Mouse (Mus musculus) liver, postnatal 0 days (tissue): ENCODE measurements around the gene Gm20388. TPM values are rescaled to one million over a fixed set of nuclear protein-coding genes. Genes with fewer than 3 reads are reported as not detected.

Experiments used
- ATAC-seq: fragments of 200-750 bp; cut with Nextera tagmentation; 2 replicates; pipeline ENCODE4 v1.8.0; 2017; ENCODE audit warnings: mild to moderate bottlenecking, moderate library complexity
- DNase-seq: peaks from one replicate; pipeline ENCODE4 v3.0.0-alpha.2; 2016
- H3K27ac ChIP-seq: fragments of 300-500 bp; sonication (generic); 2 replicates; pipeline ENCODE4 v1.5.1; 2014; ENCODE audit warnings: antibody characterized with exemption, moderate library complexity, mild to moderate bottlenecking, low read depth
- H3K27me3 ChIP-seq: fragments of 300-500 bp; sonication (generic); 2 replicates; pipeline ENCODE4 v1.6.1; 2014; ENCODE audit warnings: low read length, control low read depth, mixed read lengths; ENCODE audit not compliant: insufficient read depth
- H3K36me3 ChIP-seq: fragments of 300-500 bp; sonication (generic); replicated peaks from 2 replicates; pipeline ENCODE4 v1.6.1; 2014; ENCODE audit warnings: mild to moderate bottlenecking, control low read depth, low read length, moderate library complexity, mixed read lengths; ENCODE audit not compliant: insufficient read depth
- H3K4me1 ChIP-seq: fragments of 300-500 bp; sonication (generic); 2 replicates; pipeline ENCODE4 v1.6.1; 2014; ENCODE audit warnings: antibody characterized with exemption, mild to moderate bottlenecking, control low read depth; ENCODE audit not compliant: insufficient read depth
- H3K4me2 ChIP-seq: fragments of 300-500 bp; sonication (generic); 2 replicates; pipeline ENCODE4 v1.6.1; 2014; ENCODE audit warnings: low read depth, mild to moderate bottlenecking, low read length, moderate library complexity, mixed read lengths
- H3K4me3 ChIP-seq: fragments of 300-500 bp; sonication (generic); 2 replicates; pipeline ENCODE4 v1.5.1; 2014; ENCODE audit warnings: low read depth, low read length
- H3K9ac ChIP-seq: fragments of 300-500 bp; sonication (generic); replicated peaks from 2 replicates; pipeline ENCODE4 v1.6.1; 2014; ENCODE audit warnings: mild to moderate bottlenecking, moderate library complexity
- H3K9me3 ChIP-seq: fragments of 300-500 bp; sonication (generic); 2 replicates; pipeline ENCODE4 v1.6.1; 2016; ENCODE audit warnings: mild to moderate bottlenecking, control low read depth, low read length, mixed read lengths
- CTCF ChIP-seq: sonication (generic); IDR thresholded peaks from 2 replicates; pipeline ENCODE4 v1.5.1; 2016; ENCODE audit warnings: antibody characterized with exemption, low read depth
- EP300 ChIP-seq: IDR thresholded peaks from 2 replicates; pipeline ENCODE4 v1.6.1; 2016; ENCODE audit warnings: antibody characterized with exemption, low read depth, mild to moderate bottlenecking
- WGBS: fragments of 180-500 bp; shearing (Covaris S2); extraction: QIAGEN DNeasy Blood & Tissue Kit; methylation state at CpG from one replicate; pipeline ENCODE4 v1.1.7; 2014; ENCODE audit not compliant: insufficient replicate concordance; 5-methylcytosine and 5-hydroxymethylcytosine counted together
- polyA plus RNA-seq: library from polyadenylated mRNA; unstranded; fragments of >200 nt; fragmentation: Nextera tagmentation; extraction: Ambion mirVana; gene quantifications from 2 replicates; pipeline ENCODE4 v1.2.1, GENCODE M21; 2015

Gm20388 gene
- polyA plus RNA-seq, 1 experiment from 2014 or later, result not detected

DNA sequence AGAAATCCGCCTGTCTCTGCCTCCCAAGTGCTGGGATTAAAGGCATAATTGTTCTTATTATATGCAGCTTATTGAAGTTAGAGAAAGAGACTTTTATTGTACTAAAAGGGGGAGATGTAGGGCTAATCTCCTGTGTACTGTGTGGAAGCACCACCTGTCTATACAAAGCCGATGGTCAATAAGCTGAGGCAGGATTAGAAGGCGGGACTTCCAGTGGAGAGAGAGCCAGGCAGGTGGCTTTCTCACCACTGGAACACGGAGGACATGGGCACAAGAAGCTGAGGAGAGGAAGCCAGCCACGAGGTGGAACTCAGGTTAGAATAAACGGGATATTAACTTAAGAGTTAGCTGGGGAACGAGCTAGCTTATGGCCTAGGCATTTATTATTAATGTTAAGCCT is 3152.1 kb downstream of the Gm20388 start, which contains the start of gene Spg7:
Gene Spg7 (plus strand): TSS at position 222 of the 400 bp plus-strand sequence.
- H3K27me3 ChIP-seq, result no peaks in the 10 kb centered on the region
- no peak within 1 kb of the TSS for H3K27ac ChIP-seq
- WGBS, result 77% methylated on average over 7 of the region's 7 CpGs
- DNase-seq (no peak), ATAC-seq (no peak)
- H3K9me3 ChIP-seq, result no peaks in the 10 kb centered on the region
- no peak within 1 kb of the TSS for H3K4me2 ChIP-seq
- H3K36me3 ChIP-seq, result no peaks in the 10 kb centered on the region
- peaks cover 20% of the 10 kb centered on the region for H3K4me1 ChIP-seq
- H3K9ac ChIP-seq, result no peak within 1 kb of the TSS
- H3K4me3 ChIP-seq, result no peak within 1 kb of the TSS
- TF ChIP-seq EP300 (no peak), CTCF (no peak)

GRCm38 (mm10) chr8:123064072-123064471 is 3153.4 kb downstream of the Gm20388 start:
- H3K4me1 ChIP-seq, result peaks cover 20% of the 10 kb centered on the region
- TF ChIP-seq CTCF (no peak), EP300 (no peak)
- no peaks in the 10 kb centered on the region for H3K27me3 ChIP-seq
- peak overlapping the region; percentile 92 for H3K4me2 ChIP-seq
- DNase-seq (no peak), ATAC-seq (no peak)
- peak overlapping the region; percentile 96 for H3K9ac ChIP-seq
- 82% methylated on average over 4 of the region's 4 CpGs for WGBS
- H3K27ac ChIP-seq, result no peak overlapping the region
- H3K4me3 ChIP-seq, result peak overlapping the region; percentile 98
- H3K36me3 ChIP-seq, result no peaks in the 10 kb centered on the region; the same call in 1 of the 2 replicates
- H3K9me3 ChIP-seq, result no peaks in the 10 kb centered on the region

DNA sequence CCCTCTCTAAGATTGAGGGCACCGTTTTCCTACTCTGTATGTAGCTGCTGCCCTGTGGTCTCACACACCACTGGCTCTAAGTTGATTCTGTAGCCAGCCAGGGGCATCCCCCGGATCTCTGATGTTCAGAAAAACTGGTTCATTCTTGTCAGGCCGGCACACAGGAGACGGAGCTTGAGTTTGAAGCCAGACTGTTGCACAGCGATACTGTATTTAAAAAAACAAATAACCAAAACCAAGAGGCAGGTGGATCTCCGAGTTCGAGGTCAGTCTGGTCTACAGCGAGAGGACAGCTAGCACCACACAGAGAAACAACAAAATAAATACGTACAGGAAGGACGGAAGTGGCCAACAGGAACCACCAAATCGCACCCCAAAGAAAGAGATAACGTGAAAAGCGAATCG is 3154.2 kb downstream of the Gm20388 start:
- Histone ChIP-seq H3K9me3 (no peaks in the 10 kb centered on the region), H3K4me2 (peak overlapping the region; percentile 92), H3K27me3 (no peaks in the 10 kb centered on the region), H3K36me3 (no peaks in the 10 kb centered on the region; the same call in 1 of the 2 replicates), H3K9ac (peak overlapping the region; percentile 96), H3K4me3 (peak overlapping the region; percentile 98), H3K4me1 (peaks cover 20% of the 10 kb centered on the region), H3K27ac (peak overlapping the region; percentile 91)
- no peak for DNase-seq
- 0% methylated on average over 14 of the region's 14 CpGs for WGBS
- peak; percentile 39 for ATAC-seq
- TF ChIP-seq EP300, result no peak
- TF ChIP-seq CTCF, result no peak

DNA sequence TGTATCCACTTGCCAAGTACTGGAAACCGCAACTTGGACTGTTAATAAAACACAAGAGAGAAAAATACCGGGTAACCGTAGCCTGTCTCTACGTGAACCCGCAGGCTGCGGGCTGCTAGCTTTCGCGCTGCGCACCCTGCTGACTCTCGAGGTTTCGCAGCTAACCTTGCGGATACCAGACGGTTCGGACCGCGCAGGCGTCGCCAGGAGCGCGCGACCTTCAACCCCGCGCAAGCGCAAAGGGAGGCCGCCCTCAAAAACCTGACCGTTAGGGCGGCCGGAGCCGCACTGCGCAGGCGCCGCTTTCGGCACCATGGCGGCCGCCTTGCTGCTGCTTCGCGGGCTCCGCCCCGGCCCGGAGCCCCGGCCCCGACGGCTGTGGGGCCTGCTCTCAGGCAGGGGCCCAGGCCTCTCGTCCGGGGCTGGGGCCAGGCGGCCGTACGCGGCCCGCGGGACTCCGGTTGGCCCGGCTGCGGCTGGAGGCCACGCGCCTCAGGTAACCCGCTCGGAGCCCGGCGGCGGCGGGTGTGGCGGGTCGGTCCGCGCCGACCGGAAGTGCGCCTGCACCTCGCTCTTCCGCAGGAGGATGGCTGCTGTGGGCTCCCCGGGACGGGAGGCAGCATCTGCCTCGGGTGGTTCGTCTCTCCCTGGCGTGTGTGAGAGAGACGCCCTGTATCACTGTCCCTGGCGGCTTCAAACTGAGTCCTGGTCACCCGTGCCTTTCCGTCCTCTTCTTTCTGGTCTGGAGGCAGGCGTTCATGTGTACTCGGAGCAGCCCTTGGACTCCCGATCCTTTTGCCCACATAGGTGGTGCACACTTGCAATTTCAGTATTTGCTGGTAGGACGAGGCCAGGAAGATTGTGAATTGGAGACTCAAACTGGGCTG is 3154.8 kb downstream of the Gm20388 start:
- H3K27ac ChIP-seq, result peak overlapping the region; percentile 91
- WGBS, result 1% methylated on average over 84 of the region's 84 CpGs
- H3K36me3 ChIP-seq, result no peaks in the 10 kb centered on the region; the same call in 1 of the 2 replicates
- H3K4me2 ChIP-seq, result peak overlapping the region; percentile 92
- peak overlapping the region; percentile 96 for H3K9ac ChIP-seq
- peak; percentile 68 for TF ChIP-seq CTCF
- peak; percentile 50; the same call in 1 of the 2 replicates for TF ChIP-seq EP300
- DNase-seq (peak; percentile 97), ATAC-seq (peak; percentile 97)
- no peaks in the 10 kb centered on the region for H3K9me3 ChIP-seq
- H3K4me1 ChIP-seq, result peaks cover 20% of the 10 kb centered on the region
- H3K4me3 ChIP-seq, result peak overlapping the region; percentile 98
- H3K27me3 ChIP-seq, result no peaks in the 10 kb centered on the region

DNA sequence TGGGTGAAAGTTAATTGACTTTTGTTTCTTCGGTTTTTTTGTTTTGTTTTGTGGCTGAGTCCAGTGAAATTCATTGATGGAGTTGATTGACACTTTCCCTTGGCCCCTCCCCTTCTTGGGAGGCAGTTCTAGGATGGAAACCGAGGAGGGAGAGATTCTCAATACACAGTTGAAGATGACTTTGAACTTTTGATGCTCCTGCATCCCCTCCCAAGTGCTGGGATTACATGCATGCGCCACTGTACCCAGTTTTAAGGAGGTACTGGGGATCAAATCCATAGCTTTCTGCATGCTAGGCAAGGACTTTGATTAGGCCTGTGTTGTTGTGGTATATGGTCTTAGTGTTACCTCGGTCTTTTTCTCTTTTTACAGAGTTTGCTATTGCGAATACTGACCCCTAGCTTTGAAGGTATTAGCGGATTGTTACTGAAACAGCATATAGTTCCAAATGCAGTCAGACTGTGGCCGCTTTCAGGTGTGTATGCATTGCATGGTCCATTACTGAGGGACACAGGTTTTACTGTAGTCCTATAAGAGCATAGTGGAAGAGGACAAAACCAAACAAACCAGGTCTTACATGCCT is 3155.6 kb downstream of the Gm20388 start:
- DNase-seq (no peak), ATAC-seq (no peak)

DNA sequence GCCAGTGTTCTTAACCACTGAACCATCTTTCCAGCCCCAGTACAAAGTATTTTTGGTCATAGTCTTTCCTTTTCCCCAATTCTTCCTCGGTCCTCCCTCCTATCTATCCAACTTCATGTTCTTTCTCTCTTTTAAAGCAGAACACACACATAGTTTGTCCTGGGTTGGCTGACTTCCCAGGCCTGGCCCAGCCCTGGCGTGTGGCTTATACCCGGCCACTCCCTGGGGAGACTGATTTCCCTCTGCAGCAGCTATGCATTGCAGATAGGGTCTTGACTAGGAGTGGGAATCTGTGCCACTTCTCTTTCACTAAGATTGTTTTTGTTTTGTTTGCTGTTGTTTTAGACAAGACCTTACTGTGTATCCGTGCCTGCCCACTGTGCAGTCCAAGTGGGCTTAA is 3160.5 kb downstream of the Gm20388 start:
- Histone ChIP-seq H3K4me2 (no peak overlapping the region), H3K9me3 (no peaks in the 10 kb centered on the region), H3K4me3 (no peak overlapping the region), H3K27me3 (no peaks in the 10 kb centered on the region), H3K27ac (no peak overlapping the region), H3K9ac (no peak overlapping the region), H3K4me1 (peaks cover 10% of the 10 kb centered on the region), H3K36me3 (peaks cover 12% of the 10 kb centered on the region)
- DNase-seq (no peak), ATAC-seq (no peak)
- 80% methylated on average over 4 of the region's 4 CpGs for WGBS
- TF ChIP-seq CTCF (no peak), EP300 (no peak)

More for the DNA sequence above, 3155.6 kb downstream of the Gm20388 start:
- H3K27me3 ChIP-seq, result no peaks in the 10 kb centered on the region
- H3K36me3 ChIP-seq, result no peaks in the 10 kb centered on the region; the same call in 1 of the 2 replicates
- peak overlapping the region; percentile 92 for H3K4me2 ChIP-seq
- peaks cover 20% of the 10 kb centered on the region for H3K4me1 ChIP-seq
- peak overlapping the region; percentile 96 for H3K9ac ChIP-seq
- WGBS, result 31% methylated on average over 7 of the region's 7 CpGs
- no peaks in the 10 kb centered on the region for H3K9me3 ChIP-seq
- H3K4me3 ChIP-seq, result peak overlapping the region; percentile 98
- TF ChIP-seq CTCF (peak; percentile 40), EP300 (no peak)
- peak overlapping the region; percentile 91 for H3K27ac ChIP-seq
